Mouse (Mus musculus): ENCODE results near the gene Pcgf5. TPM values are rescaled to one million over a fixed set of nuclear protein-coding genes. Genes with fewer than 3 reads are reported as not detected.

Gene Pcgf5
- polyA plus RNA-seq, 1 experiment, result not detected

GRCm38 (mm10) chr19:36490911-36491310, 142.8 kb downstream of the Pcgf5 start:
- WGBS, result 77% methylated on average over 6 of the region's 6 CpGs
- no peak overlapping the region for H3K27ac ChIP-seq (ENCODE audit: insufficient read depth, low read depth, low read length)
- no peak overlapping the region for H3K4me3 ChIP-seq (ENCODE audit: insufficient read depth, low read depth, low read length)
- no peak for TF ChIP-seq POLR2A (IDR thresholded peaks at IDR 0.05; ENCODE audit: insufficient read depth, low read depth, low read length)
- no peak for TF ChIP-seq CTCF (IDR thresholded peaks at IDR 0.05; ENCODE audit: insufficient read depth, low read depth, low read length)
- H3K4me1 ChIP-seq (ENCODE audit: control insufficient read depth, insufficient read depth, low read length), result no peaks in the 10 kb centered on the region

- Histone ChIP-seq H3K27ac (ENCODE audit: insufficient read depth, low read depth, low read length) (no peak overlapping the region), H3K4me1 (ENCODE audit: control insufficient read depth, insufficient read depth, low read length) (peaks cover 4% of the 10 kb centered on the region; the same call in 1 of the 2 replicates), H3K4me3 (ENCODE audit: insufficient read depth, low read depth, low read length) (no peak overlapping the region)
- WGBS, result 74% methylated on average over 3 of the region's 3 CpGs
- TF ChIP-seq CTCF (IDR thresholded peaks at IDR 0.05; ENCODE audit: insufficient read depth, low read depth, low read length), result no peak
- no peak for TF ChIP-seq POLR2A (IDR thresholded peaks at IDR 0.05; ENCODE audit: insufficient read depth, low read depth, low read length)
These were observed 147.4 kb downstream of the Pcgf5 start for GRCm38 (mm10) chr19:36495555-36495954.

- peaks cover 4% of the 10 kb centered on the region; the same call in 1 of the 2 replicates for H3K4me1 ChIP-seq (ENCODE audit: control insufficient read depth, insufficient read depth, low read length)
- TF ChIP-seq POLR2A (IDR thresholded peaks at IDR 0.05; ENCODE audit: insufficient read depth, low read depth, low read length), result no peak
- TF ChIP-seq CTCF (IDR thresholded peaks at IDR 0.05; ENCODE audit: insufficient read depth, low read depth, low read length), result no peak
- 56% methylated on average over 4 of the region's 4 CpGs for WGBS
- H3K27ac ChIP-seq (ENCODE audit: insufficient read depth, low read depth, low read length), result no peak overlapping the region
- H3K4me3 ChIP-seq (ENCODE audit: insufficient read depth, low read depth, low read length), result no peak overlapping the region
These were observed 148.4 kb downstream of the Pcgf5 start for GRCm38 (mm10) chr19:36496532-36496931.

GRCm38 (mm10) chr19:36497067-36497466, 149.0 kb downstream of the Pcgf5 start:
- Histone ChIP-seq H3K27ac (ENCODE audit: insufficient read depth, low read depth, low read length) (no peak overlapping the region), H3K4me3 (ENCODE audit: insufficient read depth, low read depth, low read length) (no peak overlapping the region), H3K4me1 (ENCODE audit: control insufficient read depth, insufficient read depth, low read length) (peaks cover 4% of the 10 kb centered on the region; the same call in 1 of the 2 replicates)
- TF ChIP-seq CTCF (IDR thresholded peaks at IDR 0.05; ENCODE audit: insufficient read depth, low read depth, low read length) (no peak), POLR2A (IDR thresholded peaks at IDR 0.05; ENCODE audit: insufficient read depth, low read depth, low read length) (no peak)
- WGBS, result 41% methylated on average over 4 of the region's 4 CpGs

GRCm38 (mm10) chr19:36497744-36498143, 149.6 kb downstream of the Pcgf5 start:
- Histone ChIP-seq H3K4me3 (ENCODE audit: insufficient read depth, low read depth, low read length) (no peak overlapping the region), H3K27ac (ENCODE audit: insufficient read depth, low read depth, low read length) (no peak overlapping the region), H3K4me1 (ENCODE audit: control insufficient read depth, insufficient read depth, low read length) (peaks cover 4% of the 10 kb centered on the region; the same call in 1 of the 2 replicates)
- 75% methylated on average over 5 of the region's 5 CpGs for WGBS
- TF ChIP-seq POLR2A (IDR thresholded peaks at IDR 0.05; ENCODE audit: insufficient read depth, low read depth, low read length) (no peak), CTCF (IDR thresholded peaks at IDR 0.05; ENCODE audit: insufficient read depth, low read depth, low read length) (no peak)

GRCm38 (mm10) chr19:36504716-36505115, 156.6 kb downstream of the Pcgf5 start:
- no peak overlapping the region for H3K4me3 ChIP-seq (ENCODE audit: insufficient read depth, low read depth, low read length)
- WGBS, result 54% methylated on average over 2 of the region's 2 CpGs
- H3K4me1 ChIP-seq (ENCODE audit: control insufficient read depth, insufficient read depth, low read length), result no peaks in the 10 kb centered on the region; the same call in 1 of the 2 replicates
- no peak overlapping the region for H3K27ac ChIP-seq (ENCODE audit: insufficient read depth, low read depth, low read length)
- no peak for TF ChIP-seq CTCF (IDR thresholded peaks at IDR 0.05; ENCODE audit: insufficient read depth, low read depth, low read length)
- TF ChIP-seq POLR2A (IDR thresholded peaks at IDR 0.05; ENCODE audit: insufficient read depth, low read depth, low read length), result no peak

Other genes starting within 250 kb of the Pcgf5 start
- gene Ankrd1, start 228.2 kb upstream of the Pcgf5 start, polyA plus RNA-seq (2012; ENCODE audit: insufficient read depth, insufficient read length, low replicate concordance, missing spikeins), result not detected in 2 replicates
- not detected in 2 replicates for gene Hectd2, start 206.3 kb downstream of the Pcgf5 start, polyA plus RNA-seq (2012; ENCODE audit: insufficient read depth, insufficient read length, low replicate concordance, missing spikeins)